Mouse (Mus musculus): ENCODE results near the gene Pde4a.

- no peak for TF ChIP-seq CTCF (IDR thresholded peaks at IDR 0.05; ENCODE audit: extremely low read depth, insufficient read depth, low read length)
- no peak for TF ChIP-seq POLR2A (IDR thresholded peaks at IDR 0.05; ENCODE audit: extremely low read depth, insufficient read depth, low read length)
Measured at GRCm38 (mm10) chr9:21233805-21234204, 68.3 kb downstream of the Pde4a start.
